Mouse (Mus musculus) C2C12 (cell line): ENCODE results near the gene Ermap.

ENCODE experiments used
- CEBPB ChIP-seq: IDR thresholded peaks from one replicate; pipeline ENCODE4 v1.6.1; 2011; ENCODE audit warnings: low read depth, mild to moderate bottlenecking, control low read depth, moderate library complexity
- CTCF ChIP-seq: IDR thresholded peaks from one replicate; pipeline ENCODE4 v1.5.1; 2011; ENCODE audit not compliant: control insufficient read depth, insufficient read depth, insufficient read length
- MAX ChIP-seq: IDR thresholded peaks from one replicate; pipeline ENCODE4 v1.6.1; 2011; ENCODE audit warnings: mild to moderate bottlenecking, control low read depth
- MYOG ChIP-seq: IDR thresholded peaks from one replicate; pipeline ENCODE4 v1.6.1; 2011; ENCODE audit not compliant: control insufficient read depth, insufficient read length; ENCODE audit errors: extremely low read depth
- USF1 ChIP-seq: IDR thresholded peaks from one replicate; pipeline ENCODE4 v1.6.1; 2011; ENCODE audit warnings: low read depth, mild to moderate bottlenecking, control low read depth, moderate library complexity

GRCm38 (mm10) chr4:119191273-119191672 is 1.5 kb upstream of the Ermap start:
- TF ChIP-seq CTCF, result no peak
- TF ChIP-seq MAX, result no peak
- no peak for TF ChIP-seq MYOG
- TF ChIP-seq CEBPB, result no peak
- no peak for TF ChIP-seq USF1
